Mouse (Mus musculus): ENCODE measurements around the gene C130032M10Rik.

GRCm38 (mm10) chr9:114486808-114487207 is 28.7 kb upstream of the C130032M10Rik start:
- TF ChIP-seq CTCF (IDR thresholded peaks at IDR 0.05; ENCODE audit: low read depth) (no peak), EP300 (optimal IDR thresholded peaks at IDR 0.05) (no peak)

All from stomach, postnatal 0 days (tissue).